Mouse (Mus musculus): ENCODE measurements around the gene Rrp8.

DNA sequence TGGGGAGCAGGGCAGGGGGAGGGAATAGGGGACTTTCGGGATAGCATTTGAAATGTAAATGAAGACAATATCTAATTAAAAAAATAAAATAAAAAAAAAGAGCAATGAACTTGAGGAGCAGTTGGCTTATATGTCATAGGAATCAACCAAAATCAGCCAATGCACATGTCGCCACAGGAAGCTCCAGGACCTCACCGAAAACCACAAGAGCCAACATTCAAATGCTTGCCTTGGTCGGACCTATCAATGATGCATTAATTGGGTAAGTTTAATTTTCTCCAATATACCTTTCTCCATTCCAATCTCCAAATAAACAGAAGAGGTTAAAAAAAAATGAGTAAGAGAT lies 10.2 kb downstream of the Rrp8 start:
- TF ChIP-seq CTCF (IDR thresholded peaks at IDR 0.05) (no peak), EP300 (IDR thresholded peaks at IDR 0.05) (no peak)
